Mouse (Mus musculus) stomach, postnatal 0 days (tissue): ENCODE measurements at regions not wholly inside any gene's neighbourhood (a gene's known extent, or its start where the extent isn't known, plus 50 kb on each side); places are given as distances from the start of the nearest gene placed in this dataset.

Experiments
- CTCF ChIP-seq: IDR thresholded peaks from 2 replicates; pipeline ENCODE4 v1.5.1; 2016; ENCODE audit warnings: antibody characterized with exemption, low read depth, mild to moderate bottlenecking, moderate library complexity
- EP300 ChIP-seq: optimal IDR thresholded peaks from 2 replicates; pipeline ENCODE3; 2016; ENCODE audit warnings: antibody characterized with exemption

GRCm38 (mm10) chr10:17510626-17511193, 212.3 kb upstream of the Cited2 start:
- no peak for TF ChIP-seq CTCF
- TF ChIP-seq EP300, result no peak
